Mouse (Mus musculus) adrenal gland, postnatal 4 days (tissue): ENCODE measurements around the gene Nkx1-2. TPM values are rescaled to one million over a fixed set of nuclear protein-coding genes. Genes with fewer than 3 reads are reported as not detected.

ENCODE experiments used
- DNase-seq, 2 experiments: peaks; one replicate each; pipeline ENCODE4 v3.0.0; 2021 to 2022; ENCODE audit warnings: low spot score in 2 of 2, mixed read lengths in 2 of 2
- total RNA-seq, 2 experiments: library from RNA; stranded (reverse); gene quantifications; 2 replicates each; pipeline ENCODE4 v1.2.3; 2021

Gene Nkx1-2
- total RNA-seq, 2 experiments from 2014 or later = not detected

GRCm38 (mm10) chr7:132568817-132569216 lies 30.6 kb downstream of the Nkx1-2 start:
- no peak for DNase-seq

- no peak for DNase-seq
These were observed 33.6 kb downstream of the Nkx1-2 start for GRCm38 (mm10) chr7:132565831-132566230.

- DNase-seq = no peak
These were observed 40.2 kb downstream of the Nkx1-2 start for GRCm38 (mm10) chr7:132559138-132559766.

GRCm38 (mm10) chr7:132558141-132558736 lies 41.2 kb downstream of the Nkx1-2 start:
- DNase-seq = no peak

- DNase-seq = no peak
These were observed 42.9 kb downstream of the Nkx1-2 start for GRCm38 (mm10) chr7:132556575-132556974.

GRCm38 (mm10) chr7:132555911-132556310 lies 43.5 kb downstream of the Nkx1-2 start:
- DNase-seq = no peak

GRCm38 (mm10) chr7:132554091-132554490 lies 45.3 kb downstream of the Nkx1-2 start:
- DNase-seq = no peak

- DNase-seq = peak; percentile 93 to 95
These were observed 47.9 kb downstream of the Nkx1-2 start for GRCm38 (mm10) chr7:132551351-132552126.

GRCm38 (mm10) chr7:132547126-132547525 lies 52.3 kb downstream of the Nkx1-2 start:
- no peak for DNase-seq

Other genes starting within 250 kb of the Nkx1-2 start
- gene Oat, start 23.2 kb downstream of the Nkx1-2 start, total RNA-seq = 10 to 100 TPM; 86.9 to 88.4 TPM
- gene Lhpp, start 11.0 kb upstream of the Nkx1-2 start, total RNA-seq = 10 to 100 TPM; 18.7 to 18.9 TPM
- 10 to 100 TPM; 69.7 to 74.4 TPM for gene Fam53b, start 214.2 kb upstream of the Nkx1-2 start, total RNA-seq